Mouse (Mus musculus) right cerebral cortex, postnatal 25 days (tissue): Measurements from ENCODE around the gene Ecm2.

ENCODE experiments used
- DNase-seq: peaks from one replicate; pipeline ENCODE4 v3.0.0; 2022

Ecm2 gene

DNA sequence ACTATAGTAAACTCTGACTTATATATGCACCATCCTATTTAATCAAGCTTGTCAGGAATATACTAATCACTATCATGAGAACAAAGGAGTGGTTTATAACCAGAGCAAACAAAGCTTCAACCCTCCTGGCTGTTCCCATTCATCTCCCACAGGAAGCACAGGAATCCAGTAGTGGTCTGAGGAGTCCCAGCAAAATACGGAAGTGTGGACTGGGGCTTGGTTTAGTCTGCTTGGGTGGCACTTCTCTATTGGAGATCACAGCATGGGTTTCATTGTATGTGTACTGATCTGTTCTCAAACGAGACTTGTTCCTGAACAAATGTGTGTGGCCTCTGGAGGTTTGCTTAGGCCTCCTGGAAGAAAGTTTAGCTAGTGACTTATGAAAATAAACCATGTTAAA lies 14.2 kb downstream of the Ecm2 start:
- no peak for DNase-seq

DNA sequence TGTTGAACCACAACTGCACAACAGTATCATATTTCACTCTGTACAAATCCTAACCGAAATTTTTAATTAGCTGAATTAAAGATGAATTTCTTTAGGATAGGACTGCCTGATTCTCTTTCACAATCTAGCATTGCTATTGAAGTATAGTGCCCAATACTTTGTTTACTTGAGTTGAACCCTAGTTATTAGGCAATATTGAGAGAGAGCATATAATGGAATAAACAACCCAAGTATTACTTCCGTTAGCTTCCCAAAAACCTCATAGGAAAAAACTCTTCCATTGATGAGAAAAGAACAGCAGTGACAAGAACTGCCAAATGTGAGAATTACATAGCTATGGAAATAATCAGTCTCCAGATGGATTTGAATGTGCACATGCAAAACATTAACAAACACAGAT lies 21.6 kb downstream of the Ecm2 start:
- no peak for DNase-seq

GRCm38 (mm10) chr13:49530636-49531035 lies 26.0 kb downstream of the Ecm2 start:
- DNase-seq, result no peak

GRCm38 (mm10) chr13:49536946-49537345 lies 32.3 kb downstream of the Ecm2 start:
- no peak for DNase-seq

GRCm38 (mm10) chr13:49538693-49539092 lies 34.1 kb downstream of the Ecm2 start:
- no peak for DNase-seq

GRCm38 (mm10) chr13:49544279-49544678 lies 39.7 kb downstream of the Ecm2 start, which contains the start of gene Aspn:
Gene Aspn, plus strand, starts transcription at chr13:49544443.
- DNase-seq, result no peak

GRCm38 (mm10) chr13:49545646-49546045 lies 41.0 kb downstream of the Ecm2 start:
- DNase-seq, result no peak

GRCm38 (mm10) chr13:49546517-49546916 lies 41.9 kb downstream of the Ecm2 start:
- DNase-seq, result no peak

GRCm38 (mm10) chr13:49547563-49548150 lies 43.0 kb downstream of the Ecm2 start:
- no peak for DNase-seq

DNA sequence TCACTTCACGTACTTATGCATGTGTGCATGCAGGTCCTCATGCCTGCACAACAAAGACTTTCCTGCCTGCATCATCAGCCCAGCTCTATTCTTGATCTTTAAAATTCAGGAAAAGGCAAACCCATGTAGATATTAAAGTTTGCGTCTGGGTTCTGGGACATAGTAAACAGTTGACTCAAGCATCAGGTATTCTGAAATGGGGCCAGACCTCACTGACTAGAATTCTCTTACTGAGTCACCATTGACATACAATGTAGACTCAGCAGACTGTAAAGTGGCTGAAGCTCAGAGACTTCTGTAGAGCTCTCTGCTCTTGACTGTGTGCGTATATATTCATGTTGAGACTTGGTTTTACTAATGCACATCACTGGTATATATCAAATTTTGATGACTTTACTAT lies 45.0 kb downstream of the Ecm2 start:
- DNase-seq, result no peak

DNA sequence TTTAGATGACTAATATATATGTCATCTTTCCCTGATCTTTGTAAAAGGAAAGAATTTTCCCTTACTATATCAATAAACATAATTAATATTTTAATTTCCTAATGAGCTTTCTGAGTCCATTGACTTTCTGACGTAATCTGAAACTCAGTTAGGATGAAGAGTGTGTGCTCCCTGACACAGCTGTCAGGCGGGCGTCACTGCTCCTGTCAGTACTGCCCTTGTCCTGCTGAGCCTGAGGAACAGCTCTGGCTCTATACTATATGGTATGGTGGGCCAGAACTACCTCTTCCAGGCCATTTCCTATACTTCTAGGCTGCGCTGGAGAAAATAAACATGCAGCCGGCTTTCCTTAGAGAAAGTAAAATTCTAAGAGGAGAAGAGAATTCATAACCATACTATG lies 49.9 kb downstream of the Ecm2 start:
- no peak for DNase-seq

DNA sequence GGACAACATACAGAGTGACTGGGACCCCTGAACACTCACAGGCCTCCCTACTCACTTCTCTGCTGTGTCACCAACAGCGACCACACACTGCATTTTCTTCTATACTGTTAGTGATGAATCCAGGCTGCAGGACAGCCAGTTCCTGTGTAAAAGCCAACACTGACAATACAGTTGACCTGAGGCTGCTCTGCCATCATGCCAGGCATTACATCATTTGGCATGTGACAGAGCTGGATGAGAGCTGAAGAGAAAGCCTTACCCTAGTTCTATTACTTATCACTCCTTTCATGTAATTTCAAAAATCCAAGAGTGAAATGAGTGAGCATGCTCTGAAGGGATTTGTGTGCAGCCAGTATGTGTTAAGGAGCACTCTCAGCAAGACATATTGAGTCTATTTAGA lies 51.6 kb downstream of the Ecm2 start:
- no peak for DNase-seq

DNA sequence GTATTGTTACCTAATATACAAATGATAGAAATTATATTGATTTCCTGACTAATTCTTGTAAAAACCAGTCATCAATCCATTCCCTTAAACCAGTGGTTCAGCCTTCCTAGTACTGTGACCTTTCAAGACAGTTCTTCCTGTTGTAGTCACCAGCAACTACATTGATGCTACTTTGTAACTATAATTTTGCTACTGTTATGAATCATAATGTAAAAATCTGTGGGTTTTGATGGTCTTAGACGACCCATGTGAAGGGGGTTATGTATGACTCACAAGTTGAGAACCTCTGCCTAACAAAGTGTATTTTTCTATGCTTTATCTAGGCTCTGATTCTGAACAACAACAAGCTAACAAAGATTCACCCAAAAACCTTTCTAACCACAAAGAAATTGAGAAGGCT lies 52.3 kb downstream of the Ecm2 start:
- DNase-seq, result no peak

GRCm38 (mm10) chr13:49559185-49559584 lies 54.6 kb downstream of the Ecm2 start:
- DNase-seq, result no peak

DNA sequence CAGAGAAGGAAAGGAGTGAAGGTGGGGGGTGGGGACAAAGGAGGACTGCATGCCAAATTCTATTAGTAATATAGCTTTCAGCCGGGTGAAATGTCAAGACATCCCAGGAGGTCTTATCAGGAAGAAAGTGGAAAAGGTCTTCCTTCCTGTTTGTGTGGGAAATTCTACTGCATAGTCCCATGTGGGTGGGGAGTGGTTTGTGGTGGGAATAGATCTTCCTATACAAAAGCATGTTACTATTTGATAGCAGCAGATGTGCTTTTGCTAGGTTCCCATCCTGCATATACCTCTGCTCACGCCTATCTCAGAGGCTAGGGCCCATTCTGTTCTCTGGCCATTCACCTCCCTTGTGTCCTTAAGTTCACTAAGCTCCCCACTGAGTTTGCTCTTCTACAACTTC lies 56.3 kb downstream of the Ecm2 start:
- DNase-seq, result no peak

GRCm38 (mm10) chr13:49564347-49564746 lies 59.7 kb downstream of the Ecm2 start:
- DNase-seq, result no peak

DNA sequence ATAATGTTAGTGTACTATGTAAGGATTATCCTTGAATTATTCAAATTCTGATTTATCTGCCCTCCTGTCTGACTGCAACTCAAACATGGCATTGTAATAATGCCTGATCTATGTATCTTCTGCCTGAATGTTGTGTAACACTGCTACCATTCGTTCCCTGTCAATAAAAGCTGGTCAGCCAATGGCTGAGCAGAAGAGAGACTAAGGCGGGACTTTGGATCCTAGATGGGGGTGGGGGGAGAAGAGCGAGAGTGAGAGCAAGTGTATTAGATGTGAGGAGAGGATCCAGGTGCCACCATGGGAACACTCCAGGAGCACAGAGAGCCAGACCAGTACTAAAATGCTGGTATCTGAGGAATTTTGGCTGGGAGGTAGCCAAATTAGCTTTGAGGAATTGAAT lies 65.8 kb downstream of the Ecm2 start:
- no peak for DNase-seq

- no peak for DNase-seq
These were observed 66.8 kb downstream of the Ecm2 start for GRCm38 (mm10) chr13:49571418-49571817.

DNA sequence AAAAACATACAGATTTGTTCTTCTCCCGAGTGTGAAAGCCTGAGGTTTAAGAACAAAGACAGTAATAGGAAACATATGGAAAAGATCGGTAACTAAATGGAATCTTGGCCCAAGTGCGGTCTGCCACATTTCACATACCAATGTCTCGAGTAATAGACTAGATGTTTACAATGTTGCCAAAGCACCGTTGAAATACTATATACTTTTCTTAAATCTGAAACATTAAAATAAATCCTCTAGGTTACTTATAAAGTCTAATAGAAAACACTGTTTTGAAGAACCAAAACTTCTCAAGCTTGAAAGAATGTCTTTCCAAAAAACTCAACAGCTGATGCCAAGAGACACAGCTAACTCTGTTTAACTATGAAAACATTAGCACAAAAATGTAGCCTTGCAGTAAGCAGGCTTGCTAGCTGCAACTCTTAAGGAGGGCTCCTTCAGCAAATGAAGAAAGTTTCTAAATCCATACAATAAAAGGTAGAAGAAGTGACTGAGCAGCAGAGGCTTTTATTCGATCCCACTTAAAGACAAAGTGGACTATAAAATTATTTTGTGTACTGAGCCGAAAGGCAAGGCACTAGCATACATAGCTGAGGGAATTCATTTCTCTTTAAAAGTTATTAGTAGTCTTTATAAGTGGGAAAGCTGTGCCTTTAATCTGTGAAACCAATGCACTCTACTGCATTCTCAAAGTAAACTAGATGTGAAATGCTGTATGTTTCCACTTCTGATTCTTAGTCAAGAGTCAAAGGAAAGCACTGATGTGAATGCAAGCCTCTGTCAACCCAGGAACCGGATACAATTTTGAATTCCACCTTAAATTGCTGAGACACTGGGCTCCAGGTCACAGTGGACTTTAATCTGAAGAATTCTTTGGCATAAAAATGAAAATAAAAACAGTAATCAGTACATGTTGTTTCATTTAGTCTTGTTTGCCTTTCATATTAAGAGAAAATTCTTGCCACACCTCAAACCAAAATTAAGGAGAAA lies 77.2 kb downstream of the Ecm2 start, which contains the start of gene Omd:
TSS of gene Omd (plus strand) at position 922 of the 990 bp plus-strand sequence.
- no peak for DNase-seq
